Mouse (Mus musculus) testis, adult 2 months (tissue): ENCODE data around the gene Srd5a1. TPM values are rescaled to one million over a fixed set of nuclear protein-coding genes. Genes with fewer than 3 reads are reported as not detected.

Experiments used
- H3K27ac ChIP-seq: fragments of 200-500 bp; 2 replicates; pipeline ENCODE4 v1.5.1; 2012; ENCODE audit warnings: low read depth, low read length; ENCODE audit not compliant: control insufficient read depth, insufficient read depth
- H3K27me3 ChIP-seq: fragments of 200-500 bp; 2 replicates; pipeline ENCODE4 v1.6.1; 2012; ENCODE audit warnings: mild to moderate bottlenecking, low read length, moderate library complexity; ENCODE audit not compliant: control insufficient read depth, insufficient read depth
- H3K36me3 ChIP-seq: fragments of 200-500 bp; 2 replicates; pipeline ENCODE4 v1.6.1; 2012; ENCODE audit warnings: mild to moderate bottlenecking, low read length; ENCODE audit not compliant: control insufficient read depth, insufficient read depth
- H3K4me1 ChIP-seq: fragments of 200-500 bp; 2 replicates; pipeline ENCODE4 v1.6.1; 2012; ENCODE audit warnings: low read length; ENCODE audit not compliant: control insufficient read depth, insufficient read depth
- H3K4me3 ChIP-seq: fragments of 200-500 bp; 2 replicates; pipeline ENCODE4 v1.5.1; 2012; ENCODE audit warnings: low read depth, mild to moderate bottlenecking, low read length, moderate library complexity, mixed read lengths; ENCODE audit not compliant: control insufficient read depth
- CTCF ChIP-seq: fragments of 200-500 bp; IDR thresholded peaks from 2 replicates; pipeline ENCODE4 v1.5.1; 2012; ENCODE audit warnings: low read depth, mild to moderate bottlenecking, inconsistent platforms, low read length, moderate library complexity; ENCODE audit not compliant: control insufficient read depth, insufficient read depth, insufficient replicate concordance
- POLR2A ChIP-seq: fragments of 200-500 bp; IDR thresholded peaks from 2 replicates; pipeline ENCODE4 v1.6.1; 2012; ENCODE audit warnings: low read depth, mild to moderate bottlenecking, inconsistent platforms, low read length, moderate library complexity; ENCODE audit not compliant: control insufficient read depth
- polyA plus RNA-seq: library from polyadenylated mRNA; depleted of rRNA; stranded (reverse); fragments of >200 nt; gene quantifications from 2 replicates; pipeline ENCODE4 v1.2.3, GENCODE M21; 2012; rRNA removed

The Srd5a1 gene
- polyA plus RNA-seq, 1 experiment: 4.6 TPM

DNA sequence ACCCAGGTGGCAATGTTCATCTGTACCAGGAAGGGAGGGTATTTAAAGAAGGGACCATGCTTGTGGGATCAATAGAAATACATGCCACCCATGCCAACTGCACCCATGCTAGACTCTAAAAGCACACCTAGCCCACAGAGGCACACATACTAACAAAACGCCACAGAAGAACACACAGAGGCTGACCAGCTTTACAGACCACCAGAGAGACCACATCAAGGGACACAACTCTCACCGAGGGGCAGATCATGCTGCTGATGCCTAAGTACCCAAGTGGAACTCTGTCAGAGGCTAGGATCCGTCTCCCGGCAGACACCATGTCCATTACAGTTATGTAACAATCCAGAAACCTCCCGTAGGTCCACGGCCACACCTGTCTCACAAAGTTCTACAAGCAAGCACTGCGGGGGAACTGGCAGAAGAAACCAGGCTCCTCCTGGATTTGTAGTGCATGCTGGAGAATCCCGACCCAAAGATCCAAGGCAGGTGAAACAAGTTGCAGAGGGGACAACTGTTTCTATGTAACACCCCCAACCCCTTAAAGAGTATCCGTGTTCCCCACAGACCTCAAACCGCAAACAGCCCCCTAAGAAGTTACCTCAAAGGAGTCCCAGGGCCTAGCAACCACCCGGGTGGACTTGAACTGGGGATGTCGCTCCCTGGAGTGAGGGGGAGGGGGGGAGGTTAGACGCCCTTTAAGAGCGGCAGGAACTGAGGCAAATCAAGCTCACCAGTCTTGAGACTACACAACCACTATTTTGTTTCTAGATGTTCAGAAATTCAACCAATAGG is 78.9 kb downstream of the Srd5a1 start:
- peak overlapping the region; percentile 1 for H3K4me3 ChIP-seq
- TF ChIP-seq CTCF (no peak), POLR2A (no peak)
- no peaks in the 10 kb centered on the region for H3K27me3 ChIP-seq
- H3K36me3 ChIP-seq: no peaks in the 10 kb centered on the region
- H3K4me1 ChIP-seq: peaks cover 16% of the 10 kb centered on the region
- H3K27ac ChIP-seq: no peak overlapping the region

DNA sequence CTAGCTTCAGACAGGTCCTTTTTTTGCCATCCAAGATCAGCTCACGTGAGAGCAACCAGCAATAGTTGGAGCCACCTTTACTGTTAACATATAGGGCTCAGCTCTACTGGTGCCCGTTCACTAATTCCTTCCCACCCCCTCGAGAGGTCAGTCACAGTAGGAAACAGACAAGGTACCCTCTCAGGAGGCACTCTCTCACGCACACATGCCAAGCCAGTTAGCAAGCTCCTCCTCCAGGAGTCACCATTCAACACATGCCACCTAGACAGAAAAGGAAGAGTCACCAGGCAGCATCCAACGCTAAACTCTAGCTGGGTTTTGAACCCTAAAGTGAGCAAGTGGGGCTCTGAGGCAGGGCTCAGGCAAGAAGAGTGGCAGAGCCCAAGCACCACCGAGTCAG is 79.8 kb downstream of the Srd5a1 start:
- TF ChIP-seq POLR2A (no peak), CTCF (no peak)
- H3K4me3 ChIP-seq: no peak overlapping the region
- H3K27ac ChIP-seq: no peak overlapping the region
- H3K36me3 ChIP-seq: no peaks in the 10 kb centered on the region
- peaks cover 16% of the 10 kb centered on the region for H3K4me1 ChIP-seq
- no peaks in the 10 kb centered on the region for H3K27me3 ChIP-seq

DNA sequence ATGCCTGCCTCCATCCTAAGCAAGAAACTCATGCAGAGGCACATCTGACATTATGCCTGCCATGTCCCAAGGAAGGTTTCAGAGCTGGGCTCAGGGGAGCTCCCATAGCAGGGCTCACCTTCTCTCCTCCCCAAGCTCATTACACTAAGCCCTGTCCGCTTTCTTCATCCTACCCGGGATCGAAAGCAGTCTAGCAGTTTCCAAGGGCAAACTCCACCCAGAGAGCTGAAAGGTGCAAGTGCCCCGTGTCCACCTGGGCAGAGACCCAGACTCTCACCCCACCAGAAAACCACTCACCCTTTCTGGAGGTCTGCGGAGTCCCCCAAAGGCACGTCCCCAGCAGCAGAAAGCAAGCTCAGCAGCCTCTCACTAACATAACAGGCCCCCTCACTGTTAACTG is 80.3 kb downstream of the Srd5a1 start:
- H3K27me3 ChIP-seq: no peaks in the 10 kb centered on the region
- peaks cover 16% of the 10 kb centered on the region for H3K4me1 ChIP-seq
- no peak overlapping the region for H3K27ac ChIP-seq
- H3K36me3 ChIP-seq: no peaks in the 10 kb centered on the region
- H3K4me3 ChIP-seq: no peak overlapping the region
- TF ChIP-seq CTCF: no peak
- TF ChIP-seq POLR2A: no peak

DNA sequence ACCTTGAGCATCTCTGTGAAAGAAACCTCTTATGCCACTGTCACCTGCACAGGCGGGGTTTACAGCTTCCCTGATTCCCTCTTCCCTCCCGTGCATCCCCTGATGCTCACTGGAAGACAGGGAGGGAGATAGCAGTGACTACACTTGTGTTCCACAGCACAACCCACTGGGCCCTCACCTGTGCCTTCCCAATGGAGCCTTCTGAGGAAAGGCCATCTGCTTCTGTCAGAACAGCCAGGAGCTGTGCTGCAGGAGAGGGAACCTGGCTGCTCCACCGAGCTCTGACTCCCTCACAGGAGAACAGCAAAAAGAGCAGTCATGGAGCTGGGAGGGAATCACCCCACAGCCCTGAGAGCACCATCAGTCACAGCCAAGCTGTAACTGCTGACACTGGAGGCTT is 81.1 kb downstream of the Srd5a1 start:
- peaks cover 14% of the 10 kb centered on the region for H3K4me1 ChIP-seq
- TF ChIP-seq CTCF (no peak), POLR2A (no peak)
- H3K4me3 ChIP-seq: no peak overlapping the region
- H3K27me3 ChIP-seq: no peaks in the 10 kb centered on the region
- no peak overlapping the region for H3K27ac ChIP-seq
- H3K36me3 ChIP-seq: no peaks in the 10 kb centered on the region

DNA sequence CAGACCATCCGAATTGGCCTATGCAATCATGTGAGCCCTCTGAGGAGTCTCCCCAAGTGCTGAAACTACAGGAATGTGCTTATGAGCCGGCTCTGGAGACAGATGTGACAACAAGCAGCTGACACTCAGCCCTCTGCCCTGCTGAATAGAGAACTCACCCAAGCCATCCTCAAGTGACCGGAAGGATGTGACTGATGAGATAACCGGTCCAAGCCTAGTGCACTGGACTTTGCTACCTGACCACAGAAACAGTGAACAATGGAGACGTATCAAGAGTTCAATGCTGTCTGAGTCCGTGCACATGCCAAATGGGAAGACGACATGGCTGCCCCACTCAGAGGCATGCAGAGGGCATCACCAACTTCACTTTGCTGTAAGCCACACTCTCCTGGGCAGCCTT is 82.7 kb downstream of the Srd5a1 start:
- no peaks in the 10 kb centered on the region for H3K27me3 ChIP-seq
- H3K4me3 ChIP-seq: no peak overlapping the region
- no peak for TF ChIP-seq CTCF
- no peak overlapping the region for H3K27ac ChIP-seq
- peaks cover 12% of the 10 kb centered on the region for H3K4me1 ChIP-seq
- no peaks in the 10 kb centered on the region for H3K36me3 ChIP-seq

DNA sequence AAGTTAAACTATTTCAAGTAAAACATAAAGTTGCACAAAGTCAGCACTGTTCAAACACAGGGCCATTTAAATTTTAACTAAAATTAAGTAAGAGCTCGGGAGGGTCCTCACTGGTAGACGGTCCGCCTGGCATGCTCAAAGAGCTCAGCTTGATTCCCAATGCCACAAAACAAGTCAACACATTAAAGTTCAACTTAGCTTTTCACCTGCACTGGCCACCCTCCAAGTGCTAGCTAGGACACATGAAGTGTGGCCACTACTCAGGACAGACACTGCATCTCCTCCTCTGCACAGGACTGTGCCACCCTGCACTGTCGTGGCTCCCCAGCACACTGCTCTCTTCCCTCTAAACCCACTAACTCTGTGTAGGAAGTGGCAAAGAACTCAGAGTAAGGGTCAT is 85.4 kb downstream of the Srd5a1 start:
- no peaks in the 10 kb centered on the region for H3K36me3 ChIP-seq
- H3K27ac ChIP-seq: no peak overlapping the region
- TF ChIP-seq CTCF: no peak
- TF ChIP-seq POLR2A: no peak
- no peaks in the 10 kb centered on the region for H3K27me3 ChIP-seq
- H3K4me1 ChIP-seq: no peaks in the 10 kb centered on the region
- no peak overlapping the region for H3K4me3 ChIP-seq

DNA sequence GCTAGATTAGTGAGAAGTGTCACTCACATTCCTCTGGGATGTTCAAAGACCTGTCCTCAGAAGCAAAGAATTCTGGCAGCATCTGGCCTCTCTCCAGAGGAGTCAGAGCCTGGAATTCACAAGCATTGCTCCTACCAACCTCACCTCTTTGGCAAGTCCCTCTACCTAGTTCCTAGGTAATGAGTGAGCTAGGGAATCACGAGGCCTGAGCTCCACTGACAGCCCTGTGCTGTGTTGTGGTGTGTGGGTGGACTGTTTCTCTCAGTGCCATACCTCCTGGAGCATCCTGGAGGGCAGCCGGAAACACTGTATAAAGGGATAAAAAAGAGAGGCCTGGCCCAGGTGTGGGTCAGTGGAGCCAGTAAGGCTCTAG is 87.1 kb downstream of the Srd5a1 start:
- no peak overlapping the region for H3K4me3 ChIP-seq
- H3K4me1 ChIP-seq: no peaks in the 10 kb centered on the region
- TF ChIP-seq CTCF (no peak), POLR2A (no peak)
- no peak overlapping the region for H3K27ac ChIP-seq
- H3K27me3 ChIP-seq: no peaks in the 10 kb centered on the region
- no peaks in the 10 kb centered on the region for H3K36me3 ChIP-seq

Other genes with a start within 250 kb of the Srd5a1 start
- 181 and 182 TPM in 2 replicates for gene Nsun2, start 77.7 kb downstream of the Srd5a1 start, polyA plus RNA-seq
- gene Tent4a, start 76.8 kb downstream of the Srd5a1 start, polyA plus RNA-seq: 6.2 and 6.4 TPM in 2 replicates
- 0.08 TPM in 1 of 2 replicates, not detected in the other for gene Ube2ql1, start 128.4 kb upstream of the Srd5a1 start, polyA plus RNA-seq
- gene Med10, start 191.0 kb upstream of the Srd5a1 start, polyA plus RNA-seq: 182 and 203 TPM in 2 replicates